Mouse (Mus musculus) embryo, embryonic 11 days (tissue): ENCODE measurements around the gene Tdpoz1.
"Not testable (repeated sequence)": the region's sequence is repeated elsewhere in the genome, so short reads cannot be mapped to it uniquely, and the experiment has no call there.

ENCODE experiments used
- DNase-seq: peaks from one replicate; pipeline ENCODE4 v3.0.0-alpha.2; 2015

Tdpoz1 gene

DNA sequence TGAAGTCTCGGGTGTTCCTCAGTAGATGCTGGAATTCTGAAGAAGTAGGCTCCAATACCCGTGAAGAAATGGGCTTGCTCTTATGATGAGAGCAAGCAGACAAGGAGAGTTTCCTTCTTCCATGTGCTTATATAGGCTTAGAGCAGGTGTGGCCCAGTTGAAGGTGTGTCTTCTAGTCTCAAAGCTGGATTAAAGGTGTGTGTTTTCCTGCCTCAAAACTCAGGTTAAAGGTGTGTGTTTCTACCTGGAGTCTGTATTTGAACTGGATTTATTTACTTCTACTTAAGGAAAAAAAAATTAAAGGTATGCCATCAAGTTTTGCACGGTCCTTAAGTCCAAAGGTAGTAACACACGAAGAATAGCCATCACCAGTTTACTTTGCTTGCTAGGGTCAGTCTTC lies at the start of gene Tdpoz1:
Tdpoz1 (minus strand) TSS at position 101 of the 400 bp plus-strand sequence.
- DNase-seq = not testable (repeated sequence)

- DNase-seq = not testable (repeated sequence)
These were observed 33.0 kb upstream of the Tdpoz1 start for GRCm38 (mm10) chr3:93708969-93709637.

DNA sequence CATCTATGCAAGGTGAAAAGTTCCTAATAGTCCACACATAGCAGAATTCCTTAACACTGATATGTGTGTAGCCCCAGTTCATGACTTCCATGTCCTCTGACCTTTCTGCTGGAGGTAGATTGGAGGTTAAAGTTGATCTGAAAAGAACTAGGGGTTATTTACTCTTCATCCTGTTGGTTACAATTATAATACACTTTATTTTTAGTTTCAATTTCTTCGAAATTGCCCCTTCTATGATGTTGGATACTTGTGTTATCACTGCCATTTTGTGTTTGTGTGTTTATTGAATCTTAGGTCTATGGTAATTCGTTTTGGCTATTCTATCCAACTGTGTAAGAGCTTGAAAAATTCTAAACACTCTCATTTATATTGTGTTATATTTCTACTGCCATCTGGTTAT lies 16.9 kb upstream of the Tdpoz1 start, which contains the start of gene Gm37596:
Gm37596 (minus strand) TSS at position 101 of the 400 bp plus-strand sequence.
- not testable (repeated sequence) for DNase-seq

DNA sequence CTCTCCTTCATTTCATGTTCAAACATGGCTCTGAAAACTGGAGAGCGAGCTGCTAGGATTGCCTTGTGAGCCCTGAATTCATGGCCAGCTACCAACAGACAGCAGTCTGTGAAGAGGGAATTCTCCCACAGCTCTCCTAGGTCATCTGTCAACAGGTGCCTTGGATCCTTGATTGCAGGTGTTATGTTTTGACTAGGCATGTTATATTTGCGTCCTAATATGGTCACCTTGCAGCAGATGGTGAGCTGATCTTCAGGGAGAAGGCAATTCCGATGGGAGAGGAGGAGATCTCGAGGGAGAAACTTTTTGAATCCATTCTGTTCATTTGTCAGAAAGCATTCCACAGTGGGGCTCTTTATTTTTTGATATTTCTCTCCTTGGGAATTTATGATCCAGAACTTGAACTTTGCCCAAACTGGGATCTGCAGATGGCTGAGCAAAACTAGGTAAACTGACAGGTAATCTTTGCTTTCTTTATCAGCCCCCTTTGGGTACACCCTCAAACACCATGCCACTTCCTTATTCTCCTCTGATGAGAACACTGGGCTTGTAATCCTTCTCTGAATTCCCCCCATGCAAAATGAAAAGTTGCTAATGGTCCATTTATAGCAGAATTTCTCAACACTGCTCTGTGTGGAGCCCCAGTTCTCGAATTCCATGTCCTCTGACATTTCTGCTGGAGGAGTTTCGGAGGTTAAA lies 5.2 kb downstream of the Tdpoz1 start:
- not testable (repeated sequence) for DNase-seq

DNA sequence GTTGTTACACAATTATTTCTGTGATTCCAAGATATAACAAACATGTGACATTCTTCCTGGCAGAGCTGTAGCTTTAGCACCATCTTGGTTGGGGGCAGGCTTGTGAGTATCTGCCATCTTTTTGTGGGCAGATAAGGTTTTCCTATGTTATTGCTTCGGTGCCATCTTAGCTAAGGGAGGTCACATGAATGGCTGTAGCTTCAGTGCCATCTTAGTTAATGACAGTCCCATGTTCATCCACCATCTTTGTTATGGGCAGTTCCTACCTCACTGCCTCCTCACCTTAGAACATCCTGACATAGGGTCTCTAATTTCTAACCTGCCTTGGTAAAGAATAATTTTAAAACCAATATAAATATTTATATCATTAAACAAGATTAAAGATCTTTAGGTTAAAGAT lies 21.9 kb downstream of the Tdpoz1 start:
- no peak for DNase-seq

DNA sequence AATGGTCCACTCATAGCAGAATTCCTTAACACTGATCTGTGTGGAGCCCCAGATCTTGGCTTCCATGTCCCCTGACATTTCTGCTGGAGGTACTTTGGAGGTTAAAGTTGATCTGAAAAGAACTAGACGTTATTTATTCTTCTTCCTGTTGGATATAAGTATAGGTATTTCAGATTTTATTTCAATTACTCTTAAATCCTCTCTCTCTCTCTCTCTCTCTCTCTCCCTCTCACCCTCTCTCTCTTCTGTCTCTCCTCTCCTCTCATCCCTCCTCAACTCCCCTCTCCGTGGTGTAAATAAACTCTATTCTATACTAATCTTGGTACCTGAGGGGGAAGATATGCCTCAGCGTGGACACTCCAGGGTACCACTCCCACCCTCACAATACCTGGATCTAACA lies 23.5 kb downstream of the Tdpoz1 start, which contains the start of gene Tdpoz2:
Tdpoz2 (minus strand) TSS at position 101 of the 400 bp plus-strand sequence.
- DNase-seq = no peak

- not testable (repeated sequence) for DNase-seq
These were observed 45.0 kb downstream of the Tdpoz1 start for GRCm38 (mm10) chr3:93630917-93631714.
